ENCODE assay signal across 8 mouse cellular contexts in the genomic region with DNA sequence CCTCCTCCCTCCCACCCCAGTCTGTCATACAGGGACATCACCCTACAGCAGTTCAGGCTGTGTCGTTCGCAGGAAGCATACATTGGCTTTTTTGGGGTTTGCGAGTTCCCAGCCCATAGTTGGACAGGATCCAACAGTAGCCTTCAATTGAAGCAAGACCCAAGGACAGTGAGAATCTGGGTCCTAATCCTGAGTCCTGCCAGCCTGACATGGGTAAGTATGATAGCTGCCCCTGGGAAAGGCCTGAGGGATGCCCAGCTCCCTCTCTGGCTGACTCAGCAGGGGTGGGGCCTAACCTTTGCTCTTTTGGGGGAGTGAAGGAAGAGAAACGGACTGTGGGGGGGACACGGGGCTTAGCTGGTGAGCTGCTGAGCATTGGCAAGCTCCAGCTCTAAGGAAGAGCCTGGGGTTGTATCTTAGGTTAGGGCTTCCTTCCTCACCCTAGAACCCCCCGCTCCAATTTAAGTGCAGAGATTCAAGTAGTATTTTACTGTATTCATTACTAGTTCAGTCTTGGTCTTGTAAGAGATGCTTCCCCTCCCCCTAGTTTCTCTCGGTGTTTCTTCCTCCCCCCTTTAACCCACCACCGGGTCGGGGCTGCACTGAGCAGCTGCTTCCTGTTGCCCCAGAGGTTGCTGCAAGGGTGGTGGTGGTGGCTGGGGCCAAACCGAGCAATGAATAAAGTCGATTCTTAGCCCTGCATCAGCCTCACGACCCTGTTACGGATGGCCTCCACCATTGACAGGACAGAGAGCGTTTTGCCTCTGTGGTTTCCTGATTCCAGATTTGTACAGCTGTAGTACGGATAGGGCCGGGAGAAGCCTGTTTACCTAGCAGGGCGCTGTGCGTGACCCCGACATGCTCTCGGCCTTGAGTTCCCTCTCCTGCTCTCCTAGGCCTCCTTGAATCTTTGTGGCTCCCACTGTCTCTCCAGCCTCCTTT. TPM values are rescaled to one million over a fixed set of nuclear protein-coding genes. Genes with fewer than 3 reads are reported as not detected.
DNase-seq lines count a peak whose midpoint lies in the region; ATAC-seq and TF ChIP-seq lines count a peak whose summit lies in the region.

Gene Baz2a (plus strand): TSS at position 14 of the 942 bp plus-strand sequence.

- no peaks in the 10 kb centered on the region for H3K9me3 ChIP-seq in ES-Bruce4 (replicated peaks; ENCODE audit: control insufficient read depth, insufficient read depth, low read length, poor library complexity, severe bottlenecking)
- H3K9me3 ChIP-seq in forebrain, embryonic 10.5 days = no peaks in the 10 kb centered on the region
- no peaks in the 10 kb centered on the region for H3K9me3 ChIP-seq in lung, embryonic 15.5 days

- TF ChIP-seq CTCF in ES-Bruce4 (IDR thresholded peaks at IDR 0.05; ENCODE audit: low read depth, low read length) = no peak
- TF ChIP-seq CTCF in bone marrow, adult 2 months (IDR thresholded peaks at IDR 0.05; ENCODE audit: control insufficient read depth, insufficient read depth, low read length) = no peak
- TF ChIP-seq CTCF in olfactory bulb, adult 2 months (IDR thresholded peaks at IDR 0.05; ENCODE audit: insufficient read depth, low read depth, low read length) = no peak

- H3K4me3 ChIP-seq in ES-Bruce4 (ENCODE audit: low read depth, low read length) = peak within 1 kb of the TSS; percentile 77
- peak within 1 kb of the TSS; percentile 90 for H3K4me3 ChIP-seq in bone marrow, adult 2 months (replicated peaks; ENCODE audit: control insufficient read depth, low read depth, low read length)
- peak within 1 kb of the TSS; percentile 90 for H3K4me3 ChIP-seq in forebrain, embryonic 10.5 days
- H3K4me3 ChIP-seq in lung, embryonic 15.5 days = peak within 1 kb of the TSS; percentile 88
- peak within 1 kb of the TSS; percentile 98 for H3K4me3 ChIP-seq in olfactory bulb, adult 2 months (ENCODE audit: insufficient read depth, low read depth, low read length)

- peak within 1 kb of the TSS; percentile 99 for H3K9ac ChIP-seq in ES-Bruce4 (ENCODE audit: low read depth, poor library complexity, severe bottlenecking)
- H3K9ac ChIP-seq in lung, embryonic 15.5 days = peak within 1 kb of the TSS; percentile 71

- no peaks in the 10 kb centered on the region for H3K27me3 ChIP-seq in ES-Bruce4 (ENCODE audit: control insufficient read depth, insufficient read depth, low read length, poor library complexity, severe bottlenecking)
- no peaks in the 10 kb centered on the region; the same call in 1 of the 2 replicates for H3K27me3 ChIP-seq in forebrain, embryonic 10.5 days (ENCODE audit: poor library complexity, severe bottlenecking)
- H3K27me3 ChIP-seq in lung, embryonic 15.5 days = no peaks in the 10 kb centered on the region

- H3K4me1 ChIP-seq in ES-Bruce4 (ENCODE audit: control insufficient read depth, insufficient read depth, low read length) = no peaks in the 10 kb centered on the region
- peaks cover 4% of the 10 kb centered on the region for H3K4me1 ChIP-seq in bone marrow, adult 2 months (ENCODE audit: control insufficient read depth, insufficient read depth, low read length)
- H3K4me1 ChIP-seq in forebrain, embryonic 10.5 days = peaks cover 62% of the 10 kb centered on the region
- H3K4me1 ChIP-seq in lung, embryonic 15.5 days = peaks cover 47% of the 10 kb centered on the region
- peaks cover 24% of the 10 kb centered on the region for H3K4me1 ChIP-seq in olfactory bulb, adult 2 months (ENCODE audit: control insufficient read depth, insufficient read depth, low read length)

- intact Hi-C loops in heart, postnatal 14 days (cut with DNase I) = loop anchor here (2.0 kb wide), 1 partner anchor 95 kb away; no protein-coding TSS in a partner anchor

- TF ChIP-seq EP300 in ES-Bruce4 (IDR thresholded peaks at IDR 0.05; ENCODE audit: insufficient read depth, low read depth, low read length) = no peak

- ATAC-seq in lung, embryonic 15.5 days (ENCODE audit: borderline replicate concordance, extremely low read depth, low FRiP score, low TSS enrichment) = peak; percentile 6

- under 1% methylated on average over 20 of the region's 20 CpGs for WGBS in bone marrow, adult 2 months
- WGBS in forebrain, embryonic 10.5 days = 2% methylated on average over 20 of the region's 20 CpGs
- WGBS in large intestine, adult 2 months = under 1% methylated on average over 20 of the region's 20 CpGs
- 2% methylated on average over 20 of the region's 20 CpGs for WGBS in lung, embryonic 15.5 days
- WGBS in olfactory bulb, adult 2 months = under 1% methylated on average over 20 of the region's 20 CpGs

- peak within 1 kb of the TSS; percentile 87 for H3K4me2 ChIP-seq in lung, embryonic 15.5 days

- H3K27ac ChIP-seq in ES-Bruce4 (ENCODE audit: insufficient read depth, low read length) = peak within 1 kb of the TSS; percentile 59
- H3K27ac ChIP-seq in bone marrow, adult 2 months (ENCODE audit: control insufficient read depth, insufficient read depth, low read depth, low read length, poor library complexity) = peak within 1 kb of the TSS; percentile 95
- H3K27ac ChIP-seq in forebrain, embryonic 10.5 days = peak within 1 kb of the TSS; percentile 95
- peak within 1 kb of the TSS; percentile 97 for H3K27ac ChIP-seq in lung, embryonic 15.5 days
- H3K27ac ChIP-seq in olfactory bulb, adult 2 months (ENCODE audit: insufficient read depth, low read depth, low read length) = peak within 1 kb of the TSS; percentile 68

- TF ChIP-seq POLR2A in ES-Bruce4 (IDR thresholded peaks at IDR 0.05; ENCODE audit: insufficient read depth, low read length) = no peak
- TF ChIP-seq POLR2A in bone marrow, adult 2 months (IDR thresholded peaks at IDR 0.05; ENCODE audit: borderline replicate concordance, control insufficient read depth, low read depth, low read length) = peak; percentile 45
- TF ChIP-seq POLR2A in olfactory bulb, adult 2 months (IDR thresholded peaks at IDR 0.05; ENCODE audit: insufficient read depth, low read depth, low read length) = no peak

- peaks cover 36% of the 10 kb centered on the region for H3K36me3 ChIP-seq in ES-Bruce4 (ENCODE audit: control insufficient read depth, insufficient read depth, low read length, poor library complexity, severe bottlenecking)
- peaks cover 41% of the 10 kb centered on the region for H3K36me3 ChIP-seq in forebrain, embryonic 10.5 days (replicated peaks)
- H3K36me3 ChIP-seq in lung, embryonic 15.5 days = peaks cover 40% of the 10 kb centered on the region

- DNase-seq in forebrain, embryonic 10.5 days (ENCODE audit: extremely low spot score, low spot score) = peak; percentile 43
- peak; percentile 58 to 59 for DNase-seq in heart, postnatal 14 days
- DNase-seq in large intestine, adult 2 months (ENCODE audit: low read depth, low spot score) = no peak
- DNase-seq in urinary bladder, postnatal 25 days (ENCODE audit: low spot score) = peak; percentile 40

RNA-seq across cellular contexts. Expression of gene Baz2a, which starts in this region (rescaled TPM):
- 166 and 170 TPM in 2 replicates for polyA plus RNA-seq in ES-Bruce4 (2011; ENCODE audit: insufficient read depth, insufficient read length, low read depth, missing spikeins)
- 31.8 and 64.0 TPM in 2 replicates for polyA plus RNA-seq in bone marrow, adult 2 months (2011; ENCODE audit: insufficient read depth, insufficient read length, low replicate concordance, missing spikeins)
- polyA plus RNA-seq in forebrain, embryonic 10.5 days (2016; fragmentation: Nextera tagmentation; extraction: Ambion mirVana) = 13.5 and 15.2 TPM in 2 replicates
- total RNA-seq in heart, postnatal 14 days (2021) = 10 to 100 TPM; 27.2 to 27.4 TPM
- 22.7 and 36.6 TPM in 2 replicates for polyA plus RNA-seq in large intestine, adult 2 months (2012; rRNA removed)
- 10.6 and 11.0 TPM in 2 replicates for polyA plus RNA-seq in lung, embryonic 15.5 days (2015; fragmentation: Nextera tagmentation; extraction: Ambion mirVana)
- 53.8 and 199 TPM in 2 replicates for polyA plus RNA-seq in olfactory bulb, adult 2 months (2012; ENCODE audit: insufficient read depth, insufficient read length, low replicate concordance, missing spikeins)
